Mouse (Mus musculus): ENCODE data around the gene Rinl. TPM values are rescaled to one million over a fixed set of nuclear protein-coding genes. Genes with fewer than 3 reads are reported as not detected.
A peak's percentile ranks its signal among the peaks of the same experiment; 100 is the strongest.

Rinl gene
- 2.9 and 5.6 TPM in 2 replicates for polyA plus RNA-seq (2014; fragmentation: Nextera tagmentation; extraction: Ambion mirVana)

- H3K27ac ChIP-seq (ENCODE audit: low read depth, low read length): peak within 1 kb of the TSS; percentile 47; the same call in 1 of the 2 replicates
- H3K4me2 ChIP-seq (replicated peaks; ENCODE audit: low read depth, low read length): no peak within 1 kb of the TSS
- H3K9me3 ChIP-seq (ENCODE audit: control insufficient read depth, low read length): no peaks in the 10 kb centered on the region
- H3K4me1 ChIP-seq (ENCODE audit: control insufficient read depth, insufficient read depth, low read length): peaks cover 16% of the 10 kb centered on the region
- H3K36me3 ChIP-seq (ENCODE audit: control insufficient read depth, insufficient read depth, low read length): no peaks in the 10 kb centered on the region; the same call in 1 of the 2 replicates
- no peak within 1 kb of the TSS for H3K4me3 ChIP-seq (ENCODE audit: low read length)
- H3K9ac ChIP-seq (ENCODE audit: low read depth, low read length): no peak within 1 kb of the TSS
- H3K27me3 ChIP-seq (ENCODE audit: control insufficient read depth, insufficient read depth, low read length): no peaks in the 10 kb centered on the region
- no peak for ATAC-seq (ENCODE audit: low FRiP score, low TSS enrichment)
- WGBS: 59% methylated on average over 5 of the region's 5 CpGs
Observed at GRCm38 (mm10) chr7:28788307-28789195, at the start of gene Rinl. Gene Rinl, plus strand, starts transcription at chr7:28788969.

GRCm38 (mm10) chr7:28739829-28740228 lies 48.9 kb upstream of the Rinl start:
- Histone ChIP-seq H3K4me2 (replicated peaks; ENCODE audit: low read depth, low read length) (no peak overlapping the region), H3K9ac (ENCODE audit: low read depth, low read length) (no peak overlapping the region), H3K4me3 (ENCODE audit: low read length) (no peak overlapping the region), H3K27me3 (ENCODE audit: control insufficient read depth, insufficient read depth, low read length) (no peaks in the 10 kb centered on the region), H3K4me1 (ENCODE audit: control insufficient read depth, insufficient read depth, low read length) (peaks cover 10% of the 10 kb centered on the region), H3K9me3 (ENCODE audit: control insufficient read depth, low read length) (no peaks in the 10 kb centered on the region), H3K27ac (ENCODE audit: low read depth, low read length) (no peak overlapping the region), H3K36me3 (ENCODE audit: control insufficient read depth, insufficient read depth, low read length) (peaks cover 45% of the 10 kb centered on the region)
- 95% methylated on average over 21 of the region's 21 CpGs for WGBS
- ATAC-seq (ENCODE audit: low FRiP score, low TSS enrichment): no peak

GRCm38 (mm10) chr7:28740949-28741348 lies 47.8 kb upstream of the Rinl start:
- peak overlapping the region; percentile 54 for H3K4me2 ChIP-seq (replicated peaks; ENCODE audit: low read depth, low read length)

GRCm38 (mm10) chr7:28741368-28741708 lies 47.4 kb upstream of the Rinl start:
- H3K4me1 ChIP-seq (ENCODE audit: control insufficient read depth, insufficient read depth, low read length): peaks cover 10% of the 10 kb centered on the region
- WGBS: 1% methylated on average over 13 of the region's 13 CpGs
- H3K9me3 ChIP-seq (ENCODE audit: control insufficient read depth, low read length): no peaks in the 10 kb centered on the region
- H3K36me3 ChIP-seq (ENCODE audit: control insufficient read depth, insufficient read depth, low read length): peaks cover 51% of the 10 kb centered on the region
- peak; percentile 14 for ATAC-seq (ENCODE audit: low FRiP score, low TSS enrichment)
- H3K9ac ChIP-seq (ENCODE audit: low read depth, low read length): peak overlapping the region; percentile 70
- no peaks in the 10 kb centered on the region for H3K27me3 ChIP-seq (ENCODE audit: control insufficient read depth, insufficient read depth, low read length)
- H3K4me3 ChIP-seq (ENCODE audit: low read length): peak overlapping the region; percentile 76
- H3K27ac ChIP-seq (ENCODE audit: low read depth, low read length): peak overlapping the region; percentile 20; the same call in 1 of the 2 replicates
- H3K4me2 ChIP-seq (replicated peaks; ENCODE audit: low read depth, low read length): peak overlapping the region; percentile 54

More at GRCm38 (mm10) chr7:28740949-28741348, 47.8 kb upstream of the Rinl start:
- Histone ChIP-seq H3K4me3 (ENCODE audit: low read length) (peak overlapping the region; percentile 76), H3K9ac (ENCODE audit: low read depth, low read length) (peak overlapping the region; percentile 70), H3K27me3 (ENCODE audit: control insufficient read depth, insufficient read depth, low read length) (no peaks in the 10 kb centered on the region), H3K36me3 (ENCODE audit: control insufficient read depth, insufficient read depth, low read length) (peaks cover 49% of the 10 kb centered on the region), H3K4me1 (ENCODE audit: control insufficient read depth, insufficient read depth, low read length) (peaks cover 10% of the 10 kb centered on the region), H3K27ac (ENCODE audit: low read depth, low read length) (no peak overlapping the region), H3K9me3 (ENCODE audit: control insufficient read depth, low read length) (no peaks in the 10 kb centered on the region)
- no peak for ATAC-seq (ENCODE audit: low FRiP score, low TSS enrichment)
- 41% methylated on average over 9 of the region's 9 CpGs for WGBS

GRCm38 (mm10) chr7:28741709-28742438 lies 46.9 kb upstream of the Rinl start, which contains the start of the genes Mrps12 and Sars2:
Gene Mrps12, minus strand, starts transcription at chr7:28741820.
Gene Sars2, plus strand, starts transcription at chr7:28741992.
- H3K36me3 ChIP-seq (ENCODE audit: control insufficient read depth, insufficient read depth, low read length): peaks cover 54% of the 10 kb centered on the region
- H3K9ac ChIP-seq (ENCODE audit: low read depth, low read length): peak within 1 kb of the TSS; percentile 78
- H3K9me3 ChIP-seq (ENCODE audit: control insufficient read depth, low read length): no peaks in the 10 kb centered on the region
- peak within 1 kb of the TSS; percentile 61 for H3K4me2 ChIP-seq (replicated peaks; ENCODE audit: low read depth, low read length)
- WGBS: under 1% methylated on average over 39 of the region's 39 CpGs
- peak; percentile 98 for ATAC-seq (ENCODE audit: low FRiP score, low TSS enrichment)
- H3K4me1 ChIP-seq (ENCODE audit: control insufficient read depth, insufficient read depth, low read length): peaks cover 10% of the 10 kb centered on the region
- peak within 1 kb of the TSS; percentile 78; the same call in 1 of the 2 replicates for H3K27ac ChIP-seq (ENCODE audit: low read depth, low read length)
- no peaks in the 10 kb centered on the region for H3K27me3 ChIP-seq (ENCODE audit: control insufficient read depth, insufficient read depth, low read length)
- peak within 1 kb of the TSS; percentile 76 for H3K4me3 ChIP-seq (ENCODE audit: low read length)

GRCm38 (mm10) chr7:28749935-28750334 lies 38.8 kb upstream of the Rinl start:
- no peaks in the 10 kb centered on the region for H3K9me3 ChIP-seq (ENCODE audit: control insufficient read depth, low read length)
- no peak overlapping the region for H3K4me3 ChIP-seq (ENCODE audit: low read length)
- peaks cover 22% of the 10 kb centered on the region for H3K36me3 ChIP-seq (ENCODE audit: control insufficient read depth, insufficient read depth, low read length)
- H3K9ac ChIP-seq (ENCODE audit: low read depth, low read length): no peak overlapping the region
- H3K4me2 ChIP-seq (replicated peaks; ENCODE audit: low read depth, low read length): no peak overlapping the region
- no peaks in the 10 kb centered on the region for H3K27me3 ChIP-seq (ENCODE audit: control insufficient read depth, insufficient read depth, low read length)
- no peak for ATAC-seq (ENCODE audit: low FRiP score, low TSS enrichment)
- no peak overlapping the region for H3K27ac ChIP-seq (ENCODE audit: low read depth, low read length)
- H3K4me1 ChIP-seq (ENCODE audit: control insufficient read depth, insufficient read depth, low read length): no peaks in the 10 kb centered on the region
- 90% methylated on average over 7 of the region's 7 CpGs for WGBS

- WGBS: 3% methylated on average over 17 of the region's 17 CpGs
- H3K27ac ChIP-seq (ENCODE audit: low read depth, low read length): no peak within 1 kb of the TSS
- ATAC-seq (ENCODE audit: low FRiP score, low TSS enrichment): 0 out of 2 replicates have a peak, but pooled peaks have one; percentile 8
- no peak within 1 kb of the TSS for H3K9ac ChIP-seq (ENCODE audit: low read depth, low read length)
- no peak within 1 kb of the TSS for H3K4me2 ChIP-seq (replicated peaks; ENCODE audit: low read depth, low read length)
- H3K4me3 ChIP-seq (ENCODE audit: low read length): no peak within 1 kb of the TSS
- no peaks in the 10 kb centered on the region for H3K9me3 ChIP-seq (ENCODE audit: control insufficient read depth, low read length)
- H3K27me3 ChIP-seq (ENCODE audit: control insufficient read depth, insufficient read depth, low read length): 0 out of 2 replicates have a peak, but pooled peaks cover 4% of the 10 kb centered on the region
- peaks cover 24% of the 10 kb centered on the region for H3K36me3 ChIP-seq (ENCODE audit: control insufficient read depth, insufficient read depth, low read length)
- no peaks in the 10 kb centered on the region for H3K4me1 ChIP-seq (ENCODE audit: control insufficient read depth, insufficient read depth, low read length)
Observed at GRCm38 (mm10) chr7:28756079-28756478, 32.7 kb upstream of the Rinl start, which contains the start of gene Ccer2. Gene Ccer2, plus strand, starts transcription at chr7:28756174.

- no peaks in the 10 kb centered on the region for H3K9me3 ChIP-seq (ENCODE audit: control insufficient read depth, low read length)
- 88% methylated on average over 13 of the region's 13 CpGs for WGBS
Observed at GRCm38 (mm10) chr7:28758623-28759022, 30.1 kb upstream of the Rinl start.

More at GRCm38 (mm10) chr7:28758623-28759022, 30.1 kb upstream of the Rinl start:
- Histone ChIP-seq H3K4me3 (ENCODE audit: low read length) (no peak overlapping the region), H3K27ac (ENCODE audit: low read depth, low read length) (no peak overlapping the region), H3K4me1 (ENCODE audit: control insufficient read depth, insufficient read depth, low read length) (no peaks in the 10 kb centered on the region), H3K4me2 (replicated peaks; ENCODE audit: low read depth, low read length) (no peak overlapping the region), H3K27me3 (ENCODE audit: control insufficient read depth, insufficient read depth, low read length) (0 out of 2 replicates have a peak, but pooled peaks cover 4% of the 10 kb centered on the region), H3K36me3 (ENCODE audit: control insufficient read depth, insufficient read depth, low read length) (peaks cover 29% of the 10 kb centered on the region), H3K9ac (ENCODE audit: low read depth, low read length) (no peak overlapping the region)
- no peak for ATAC-seq (ENCODE audit: low FRiP score, low TSS enrichment)
